Mouse (Mus musculus) embryonic fibroblast, embryonic 13.5 days (primary cell): ENCODE measurements at regions not wholly inside any gene's neighbourhood (a gene's known extent, or its start where the extent isn't known, plus 50 kb on each side); places are given as distances from the start of the nearest gene placed in this dataset.

Source experiments
- CTCF ChIP-seq: IDR thresholded peaks from 2 replicates; pipeline ENCODE4 v1.5.1; 2011; ENCODE audit warnings: mild to moderate bottlenecking, control low read depth, low read length, moderate library complexity, borderline replicate concordance; ENCODE audit not compliant: insufficient read depth
- POLR2A ChIP-seq: IDR thresholded peaks from 2 replicates; pipeline ENCODE4 v1.6.1; 2011; ENCODE audit warnings: low read depth, mild to moderate bottlenecking, control low read depth, low read length, moderate library complexity

GRCm38 (mm10) chr8:7440829-7441228 is 1220.2 kb downstream of the Efnb2 start:
- no peak for TF ChIP-seq POLR2A
- TF ChIP-seq CTCF, result no peak
